Mouse (Mus musculus) megakaryocyte, embryonic 14.5 days (primary cell): Measurements from ENCODE around the gene Dchs1.

Experiments
- FLI1 ChIP-seq: IDR thresholded peaks from 2 replicates; pipeline ENCODE4 v1.6.1; 2012; ENCODE audit warnings: low read length, inconsistent platforms, mixed read lengths
- GATA1 ChIP-seq: IDR thresholded peaks from 3 replicates; pipeline ENCODE4 v1.6.1; 2012; ENCODE audit warnings: mixed read lengths, low read length, inconsistent platforms, borderline replicate concordance

DNA sequence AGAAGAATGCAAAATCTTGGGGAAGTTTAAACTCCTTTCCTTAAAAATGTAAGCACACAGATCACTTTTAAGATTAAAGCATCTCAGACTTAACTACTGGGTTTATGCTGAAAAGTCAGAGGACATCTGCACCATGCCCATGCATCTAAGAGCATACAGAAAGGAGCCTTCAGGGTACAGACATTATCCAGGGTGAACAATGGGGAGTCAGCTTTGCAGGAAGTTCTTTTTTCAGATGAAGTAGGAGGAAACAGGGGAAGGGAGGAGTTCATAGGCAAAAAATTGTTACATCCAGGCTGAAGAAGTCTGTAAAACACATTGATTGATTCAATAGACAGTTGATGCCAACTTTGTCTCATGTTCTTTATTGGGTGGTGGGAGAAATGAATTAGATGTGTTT, 16.0 kb upstream of the Dchs1 start:
- TF ChIP-seq GATA1 (no peak), FLI1 (no peak)
